Mouse (Mus musculus) NIH3T3 (cell line): ENCODE measurements around the gene Ms4a15.

Source experiments
- DNase-seq: peaks from one replicate; pipeline ENCODE4 v3.0.0-alpha.2; 2012; ENCODE audit warnings: low read depth

Ms4a15 gene

DNA sequence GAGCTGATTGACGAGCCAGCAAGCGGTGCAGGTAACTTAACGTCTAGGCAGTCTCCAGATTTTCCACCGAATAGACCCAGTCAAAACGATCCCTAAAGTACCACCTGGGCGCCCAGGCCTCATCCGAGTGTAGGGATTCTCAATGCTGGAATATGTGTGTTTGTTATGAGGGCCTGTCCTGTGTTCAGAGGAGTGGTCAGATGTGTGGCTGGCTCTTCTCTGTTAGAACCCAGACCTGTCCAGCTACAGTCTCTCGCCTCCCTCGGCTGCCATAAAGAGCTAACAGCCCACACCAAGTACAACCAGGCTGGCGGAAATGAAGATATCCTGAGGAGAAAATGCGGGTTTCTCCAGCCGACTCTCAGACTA, 33.1 kb downstream of the Ms4a15 start:
- DNase-seq: no peak

- DNase-seq: peak; percentile 88
Observed at GRCm38 (mm10) chr19:10959085-10959977, 33.7 kb downstream of the Ms4a15 start.

- DNase-seq: peak; percentile 75
Observed at GRCm38 (mm10) chr19:10952021-10952939, 40.8 kb downstream of the Ms4a15 start.

DNA sequence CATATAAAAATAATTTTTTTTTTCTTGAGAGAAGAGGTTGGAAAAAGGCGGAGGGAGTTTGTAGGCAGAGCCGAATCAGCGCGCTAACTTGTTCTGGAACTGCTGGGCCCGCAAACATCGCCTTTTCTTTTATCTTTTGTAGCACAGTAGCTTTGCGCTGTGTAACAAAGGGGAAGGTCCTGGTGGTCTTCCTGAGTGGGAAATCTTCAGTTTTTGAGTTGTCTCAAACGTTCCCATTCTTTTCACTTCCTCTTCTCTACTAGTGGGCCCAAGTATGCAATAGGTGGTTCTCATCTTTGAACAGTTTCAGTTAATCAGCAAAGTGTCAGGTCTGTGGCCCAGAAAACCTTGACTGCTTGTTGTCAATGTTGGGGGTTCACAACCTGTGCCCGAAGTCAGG, 43.5 kb downstream of the Ms4a15 start:
- DNase-seq: no peak

- DNase-seq: peak; percentile 100
Observed at GRCm38 (mm10) chr19:10949112-10949511, 43.9 kb downstream of the Ms4a15 start, which contains the start of gene Ccdc86. Gene Ccdc86 (minus strand): TSS chr19:10949266.

- no peak for DNase-seq
Observed at GRCm38 (mm10) chr19:10948416-10948815, 44.6 kb downstream of the Ms4a15 start.

- no peak for DNase-seq
Observed at GRCm38 (mm10) chr19:10947219-10947618, 45.8 kb downstream of the Ms4a15 start.

DNA sequence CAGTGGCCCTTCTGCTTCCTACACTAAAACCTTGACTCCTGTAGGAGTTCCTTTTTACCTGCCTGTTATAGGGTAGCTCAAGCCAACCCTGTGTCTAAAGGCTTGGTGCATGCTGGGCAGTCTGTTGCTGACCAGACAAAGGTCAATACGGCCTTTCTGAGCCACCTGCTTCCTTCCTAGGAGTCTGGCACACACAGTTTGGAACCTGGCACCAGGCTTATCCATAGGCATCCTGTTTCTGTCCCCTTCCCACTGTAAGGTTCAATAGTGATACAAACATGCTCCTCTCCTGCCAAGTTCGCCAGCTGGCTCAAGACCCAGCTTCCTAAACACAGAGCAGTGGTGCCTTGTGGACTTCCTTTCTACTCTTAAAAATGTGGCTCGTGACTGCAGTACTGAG, 46.5 kb downstream of the Ms4a15 start:
- DNase-seq: no peak

GRCm38 (mm10) chr19:10943955-10944354, 49.1 kb downstream of the Ms4a15 start:
- DNase-seq: no peak

DNA sequence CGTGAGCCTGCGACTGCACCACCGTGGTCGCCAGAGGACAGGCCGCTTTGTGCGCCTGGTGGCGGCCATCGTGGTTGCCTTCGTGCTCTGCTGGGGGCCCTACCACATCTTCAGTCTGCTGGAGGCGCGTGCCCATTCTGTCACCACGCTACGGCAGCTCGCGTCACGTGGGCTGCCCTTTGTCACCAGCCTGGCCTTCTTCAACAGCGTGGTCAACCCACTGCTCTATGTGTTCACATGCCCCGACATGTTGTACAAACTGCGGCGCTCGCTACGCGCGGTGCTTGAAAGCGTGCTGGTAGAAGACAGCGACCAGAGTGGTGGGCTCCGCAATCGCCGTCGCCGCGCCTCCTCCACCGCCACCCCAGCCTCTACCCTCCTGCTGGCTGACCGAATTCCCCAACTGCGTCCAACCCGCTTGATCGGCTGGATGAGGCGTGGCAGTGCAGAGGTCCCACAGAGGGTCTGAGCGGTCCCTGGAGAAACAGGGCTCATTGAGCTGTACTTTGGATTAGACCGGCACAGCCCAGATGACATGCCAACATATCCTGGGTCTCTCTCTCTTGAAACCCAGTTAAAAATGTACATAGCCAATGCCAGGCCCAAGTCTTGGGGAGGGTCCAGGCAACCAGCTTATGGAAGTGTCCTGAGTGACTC, 52.1 kb downstream of the Ms4a15 start:
- no peak for DNase-seq

GRCm38 (mm10) chr19:10940097-10940800, 52.8 kb downstream of the Ms4a15 start:
- no peak for DNase-seq

DNA sequence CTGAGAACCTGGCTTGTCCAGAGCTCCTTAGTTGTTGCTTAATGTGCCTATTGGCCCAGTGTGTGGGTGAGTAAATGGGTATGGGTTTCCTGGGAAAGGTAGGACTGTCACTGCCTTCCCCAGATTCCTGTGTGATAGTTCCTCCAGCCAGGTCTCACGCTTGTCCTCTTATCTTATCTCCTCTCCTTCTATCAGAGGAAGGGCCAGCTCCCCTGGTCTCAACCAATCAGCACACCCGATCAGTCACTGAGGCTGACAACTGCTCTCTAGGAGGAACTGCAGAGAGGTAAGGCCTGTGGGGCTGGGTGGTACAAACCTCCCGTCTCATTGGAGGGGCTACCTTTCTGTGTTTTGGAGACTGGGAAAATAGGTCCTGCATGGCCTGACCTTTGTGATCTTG, 54.3 kb downstream of the Ms4a15 start:
- no peak for DNase-seq

DNA sequence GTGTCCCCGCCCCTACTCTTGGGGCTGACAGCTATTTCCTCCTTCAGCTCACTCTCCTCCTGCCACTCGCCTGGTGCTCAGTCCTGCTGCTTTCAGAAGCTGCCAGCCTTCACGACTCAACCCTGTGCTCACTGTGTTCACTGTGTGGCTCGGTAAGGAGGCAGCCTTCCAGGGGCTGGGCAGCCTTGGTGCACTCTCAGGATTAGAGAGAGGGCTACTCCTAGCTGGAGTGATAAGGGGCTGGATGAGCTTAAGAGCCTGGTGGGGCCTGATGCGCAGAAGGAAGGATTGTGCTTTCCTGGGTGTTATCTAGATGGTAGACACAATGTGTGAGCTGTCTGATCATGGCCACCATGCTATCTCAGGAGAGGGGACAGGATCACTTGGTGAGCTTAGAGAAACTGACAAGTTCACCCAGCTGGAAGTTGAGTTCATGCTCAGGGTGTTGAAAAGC, 55.9 kb downstream of the Ms4a15 start, which contains the start of gene Ptgdr2:
TSS of gene Ptgdr2 (plus strand) at position 51 of the 454 bp plus-strand sequence.
- no peak for DNase-seq

DNA sequence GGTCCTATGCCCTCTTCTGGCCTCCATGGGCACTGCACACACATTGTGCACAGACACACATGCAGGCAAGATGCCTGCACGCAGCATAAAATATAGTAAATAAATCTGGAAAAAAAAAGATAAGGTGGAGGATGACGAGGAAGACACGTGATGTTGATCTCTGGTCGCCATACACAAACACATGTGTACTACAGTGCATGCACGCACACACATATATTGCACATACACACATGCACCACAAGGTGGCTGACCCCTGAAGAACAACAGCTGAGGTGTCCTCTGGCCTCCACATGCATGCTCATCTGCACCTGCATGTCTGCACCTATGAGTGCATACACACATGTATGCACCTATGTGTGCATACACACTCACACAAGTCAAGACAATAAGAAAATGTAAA, 57.0 kb downstream of the Ms4a15 start:
- DNase-seq: no peak

DNA sequence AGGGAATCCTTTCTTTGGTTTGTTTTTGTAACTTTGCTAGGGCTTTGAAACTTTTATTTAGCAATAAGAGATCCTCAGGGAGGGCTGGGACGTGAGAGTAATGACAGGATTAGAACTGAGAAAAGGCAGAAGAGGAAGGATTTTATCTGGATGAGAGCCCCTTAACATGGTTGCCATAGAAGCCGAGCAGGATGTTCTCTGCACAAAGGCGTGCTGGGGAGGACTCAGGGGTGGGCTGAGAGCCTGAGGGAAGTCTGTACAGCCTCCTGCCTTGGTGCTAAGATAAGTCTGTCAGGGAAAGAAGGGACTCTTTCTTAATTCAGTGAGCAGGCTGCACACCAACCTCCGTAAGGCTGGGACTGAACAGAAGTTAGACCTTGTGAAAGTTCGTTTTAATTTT, 58.0 kb downstream of the Ms4a15 start:
- DNase-seq: no peak

DNA sequence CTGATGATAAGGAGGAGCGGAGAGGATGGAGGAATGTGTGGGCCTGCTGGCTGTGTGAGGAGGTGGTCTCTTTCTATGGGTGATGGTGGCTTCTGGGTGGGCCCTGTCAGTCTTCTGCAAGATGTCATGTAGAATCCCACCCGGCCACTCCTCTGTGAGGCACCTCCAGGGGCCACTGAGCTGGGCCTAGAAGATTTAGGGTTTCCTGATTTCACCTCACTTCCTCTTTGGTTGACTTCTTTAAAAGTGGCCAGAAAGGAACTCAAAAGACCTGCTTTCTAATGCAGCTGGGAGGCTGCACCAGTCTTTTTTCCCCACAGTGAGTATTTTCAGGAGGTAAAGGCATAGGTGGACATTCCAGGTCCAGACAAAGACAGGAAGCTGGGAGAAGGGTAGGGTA, 62.4 kb downstream of the Ms4a15 start:
- no peak for DNase-seq
